Mouse (Mus musculus): ENCODE measurements around the gene Sars. TPM values are rescaled to one million over a fixed set of nuclear protein-coding genes. Genes with fewer than 3 reads are reported as not detected.

Sars gene
- total and polyA plus RNA-seq, 3 experiments: 373 to 394 (median 377) TPM

DNA sequence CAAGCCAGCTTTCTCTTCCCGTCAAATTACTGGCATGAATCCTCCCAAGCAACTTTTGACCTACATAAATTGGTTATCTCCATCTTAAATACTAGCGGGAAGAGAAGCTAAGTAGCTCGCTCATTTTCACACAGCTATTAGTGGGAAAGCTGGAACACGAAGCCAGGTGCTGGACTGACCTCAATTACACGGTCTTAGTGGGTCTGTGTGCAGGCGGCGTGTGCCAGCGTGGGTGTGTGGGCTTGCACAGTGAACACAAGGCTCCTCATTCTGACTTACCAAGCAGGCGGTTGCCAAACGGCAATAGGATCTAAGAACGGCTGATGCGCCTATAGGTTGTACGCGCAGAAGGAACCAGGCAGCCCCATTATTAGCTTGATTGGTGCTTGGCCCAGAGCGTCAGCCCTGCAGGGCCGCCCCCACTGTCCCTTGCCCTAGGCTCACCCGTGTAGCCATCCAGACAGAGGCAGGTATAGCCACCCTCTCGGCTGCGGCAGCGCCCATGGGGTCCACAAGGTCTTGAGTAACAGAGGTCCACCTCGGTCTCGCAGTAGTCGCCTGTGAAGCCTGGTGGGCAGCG lies 38.6 kb downstream of the Sars start:
- no peak for DNase-seq (ENCODE audit: extremely low read depth)
- H3K4me3 ChIP-seq (replicated peaks in 1 of 3; ENCODE audit: low read depth in 2 of 3, low read length in 2 of 3, poor library complexity in 1 of 3): no peak overlapping the region
- no peak for TF ChIP-seq HCFC1 (IDR thresholded peaks at IDR 0.05; ENCODE audit: low read depth, low read length)
- TF ChIP-seq SIN3A (IDR thresholded peaks at IDR 0.05; ENCODE audit: low read length): no peak
- TF ChIP-seq ZC3H11A (IDR thresholded peaks at IDR 0.05; ENCODE audit: low read depth, low read length): no peak
- no peak for TF ChIP-seq RCOR1 (conservative IDR thresholded peaks at IDR 0.05; ENCODE audit: low read depth, low read length)
- TF ChIP-seq ZMIZ1 (IDR thresholded peaks at IDR 0.05; ENCODE audit: low read depth, low read length): no peak
- no peak for TF ChIP-seq E2F4 (IDR thresholded peaks at IDR 0.05; ENCODE audit: insufficient replicate concordance, low read depth, low read length)
- TF ChIP-seq IRF4 (IDR thresholded peaks at IDR 0.05; ENCODE audit: low read depth, low read length): no peak
- no peak for TF ChIP-seq JUND (conservative IDR thresholded peaks at IDR 0.05; ENCODE audit: low read depth, low read length)
- TF ChIP-seq EP300 (IDR thresholded peaks at IDR 0.05; ENCODE audit: low read length): no peak
- TF ChIP-seq MXI1 (IDR thresholded peaks at IDR 0.05; ENCODE audit: low read depth, low read length): no peak
- TF ChIP-seq MAX (IDR thresholded peaks at IDR 0.05; ENCODE audit: low read length): no peak
- no peak for TF ChIP-seq ETS1 (conservative IDR thresholded peaks at IDR 0.05; ENCODE audit: low read depth, low read length)
- TF ChIP-seq PAX5 (IDR thresholded peaks at IDR 0.05; ENCODE audit: low read length): no peak
- TF ChIP-seq MAFK (IDR thresholded peaks at IDR 0.05; ENCODE audit: insufficient replicate concordance, low read length): no peak
- no peak for TF ChIP-seq NELFE (IDR thresholded peaks at IDR 0.05; ENCODE audit: low read depth, low read length)
- no peak for TF ChIP-seq ZKSCAN1 (IDR thresholded peaks at IDR 0.05; ENCODE audit: borderline replicate concordance, low read depth, low read length)
- no peak for TF ChIP-seq GABPA (IDR thresholded peaks at IDR 0.05; ENCODE audit: insufficient replicate concordance, low read depth, low read length)
- no peak for TF ChIP-seq CHD2 (IDR thresholded peaks at IDR 0.05; ENCODE audit: low read length)
- no peak overlapping the region for H3K4me2 ChIP-seq (ENCODE audit: insufficient read depth, low read depth, poor library complexity, severe bottlenecking)
- no peak overlapping the region for H3K9ac ChIP-seq (ENCODE audit: insufficient read depth, low read depth)
- peaks cover 83% of the 10 kb centered on the region for H3K27me3 ChIP-seq (replicated peaks)
- in situ Hi-C loops (cut with MboI; ENCODE audit: low pct_ligation_motif_present, low pct_unique_long_range_greater_than_20kb, low sequenced_read_pairs) (loop anchor here (25.0 kb wide), 1 partner anchor 381 kb away; no protein-coding TSS in a partner anchor), dilution Hi-C loops (cut with MboI; ENCODE audit: extremely low pct_ligation_motif_present, extremely low pct_unique_long_range_greater_than_20kb, low sequenced_read_pairs) (no loop called here)
- H3K79me2 ChIP-seq (replicated peaks; ENCODE audit: control insufficient read depth, extremely low read depth, insufficient read depth, poor library complexity, severe bottlenecking): no peaks in the 10 kb centered on the region
- no peaks in the 10 kb centered on the region for H3K9me3 ChIP-seq (replicated peaks; ENCODE audit: low read length)
- no peak overlapping the region for H3K27ac ChIP-seq (ENCODE audit: insufficient read depth, low read depth)
- H3K4me1 ChIP-seq (ENCODE audit: control insufficient read depth in 1 of 2, insufficient read depth in 2 of 2): peaks cover 0 to 13% of the 10 kb centered on the region in 2 experiments; a peak in 3 of 4 replicates
- no peaks in the 10 kb centered on the region for H3K36me3 ChIP-seq (replicated peaks in 1 of 2; ENCODE audit: control insufficient read depth in 1 of 2, insufficient read depth in 1 of 2, low read length in 1 of 2)

GRCm38 (mm10) chr3:108405536-108406305 lies 39.3 kb downstream of the Sars start:
- no peaks in the 10 kb centered on the region for H3K79me2 ChIP-seq (replicated peaks; ENCODE audit: control insufficient read depth, extremely low read depth, insufficient read depth, poor library complexity, severe bottlenecking)
- in situ Hi-C loops (cut with MboI; ENCODE audit: low pct_ligation_motif_present, low pct_unique_long_range_greater_than_20kb, low sequenced_read_pairs) (loop anchor here (25.0 kb wide), 1 partner anchor 382 kb away; no protein-coding TSS in a partner anchor), dilution Hi-C loops (cut with MboI; ENCODE audit: extremely low pct_ligation_motif_present, extremely low pct_unique_long_range_greater_than_20kb, low sequenced_read_pairs) (no loop called here)
- no peak for TF ChIP-seq MYC (IDR thresholded peaks at IDR 0.05; ENCODE audit: low read depth, low read length)
- TF ChIP-seq POLR2AphosphoS2 (IDR thresholded peaks at IDR 0.05; ENCODE audit: low read depth, low read length): no peak
- TF ChIP-seq CTCF (conservative IDR thresholded peaks at IDR 0.05 in 1 of 2, IDR thresholded peaks at IDR 0.05 in 1 of 2; ENCODE audit: low read depth in 2 of 2, low read length in 2 of 2): no peak
- peaks cover 0 to 17% of the 10 kb centered on the region in 2 experiments; a peak in 3 of 4 replicates for H3K4me1 ChIP-seq (ENCODE audit: control insufficient read depth in 1 of 2, insufficient read depth in 2 of 2)
- H3K4me3 ChIP-seq (replicated peaks in 1 of 3; ENCODE audit: low read depth in 2 of 3, low read length in 2 of 3, poor library complexity in 1 of 3): no peak overlapping the region
- peaks cover 85% of the 10 kb centered on the region for H3K27me3 ChIP-seq (replicated peaks)
- H3K9ac ChIP-seq (ENCODE audit: insufficient read depth, low read depth): no peak overlapping the region
- no peaks in the 10 kb centered on the region for H3K9me3 ChIP-seq (replicated peaks; ENCODE audit: low read length)
- no peak for DNase-seq (ENCODE audit: extremely low read depth)
- no peak overlapping the region for H3K27ac ChIP-seq (ENCODE audit: insufficient read depth, low read depth)
- no peak overlapping the region for H3K4me2 ChIP-seq (ENCODE audit: insufficient read depth, low read depth, poor library complexity, severe bottlenecking)
- H3K36me3 ChIP-seq (replicated peaks in 1 of 2; ENCODE audit: control insufficient read depth in 1 of 2, insufficient read depth in 1 of 2, low read length in 1 of 2): no peaks in the 10 kb centered on the region

Measured in CH12.LX (cell line).